Mouse (Mus musculus) CH12.LX (cell line): ENCODE results near the gene Pon2.

Source experiments
- CTCF ChIP-seq, 2 experiments: IDR thresholded peaks in 1 of 2; conservative IDR thresholded peaks in 1 of 2; 2 replicates each; pipeline ENCODE4 v1.5.1; 2011 to 2012; ENCODE audit warnings: low read depth in 2 of 2, low read length in 2 of 2, improper control_type of control experiment in 1 of 2, inconsistent platforms in 1 of 2, mild to moderate bottlenecking in 1 of 2, moderate library complexity in 1 of 2
- ELF1 ChIP-seq: IDR thresholded peaks from 2 replicates; pipeline ENCODE4 v1.6.1; 2014; ENCODE audit warnings: low read depth, mild to moderate bottlenecking, inconsistent platforms, low read length, improper control_type of control experiment
- SMC3 ChIP-seq: IDR thresholded peaks from 2 replicates; pipeline ENCODE4 v1.6.1; 2011; ENCODE audit warnings: low read depth, low read length, improper control_type of control experiment
- TBP ChIP-seq: conservative IDR thresholded peaks from 2 replicates; pipeline ENCODE4 v1.6.1; 2011; ENCODE audit warnings: low read depth, low read length, improper control_type of control experiment
- USF1 ChIP-seq: IDR thresholded peaks from 2 replicates; pipeline ENCODE4 v1.6.1; 2014; ENCODE audit warnings: low read depth, mild to moderate bottlenecking, inconsistent platforms, low read length, improper control_type of control experiment
- ZC3H11A ChIP-seq: IDR thresholded peaks from 2 replicates; pipeline ENCODE4 v1.6.1; 2012; ENCODE audit warnings: low read depth, mild to moderate bottlenecking, inconsistent platforms, low read length, improper control_type of control experiment

GRCm38 (mm10) chr6:5299561-5299960 lies 1.3 kb upstream of the Pon2 start:
- no peak for TF ChIP-seq ZC3H11A
- no peak for TF ChIP-seq SMC3
- TF ChIP-seq USF1, result no peak
- TF ChIP-seq TBP, result no peak
- no peak for TF ChIP-seq CTCF (conservative IDR thresholded peaks at IDR 0.05 in 1 of 2, IDR thresholded peaks at IDR 0.05 in 1 of 2; ENCODE audit: low read depth in 2 of 2, low read length in 2 of 2)
- TF ChIP-seq ELF1, result no peak
